Mouse (Mus musculus) liver, adult 2 months (tissue): ENCODE data around the gene Elmo2.

ENCODE experiments used
- CTCF ChIP-seq: fragments of 200-500 bp; IDR thresholded peaks from 2 replicates; pipeline ENCODE4 v1.5.1; 2011; ENCODE audit warnings: low read depth, low read length, control low read depth
- POLR2A ChIP-seq: fragments of 200-500 bp; IDR thresholded peaks from 2 replicates; pipeline ENCODE4 v1.6.1; 2011; ENCODE audit warnings: low read length, control low read depth; ENCODE audit not compliant: insufficient read depth; ENCODE audit errors: extremely low read depth

DNA sequence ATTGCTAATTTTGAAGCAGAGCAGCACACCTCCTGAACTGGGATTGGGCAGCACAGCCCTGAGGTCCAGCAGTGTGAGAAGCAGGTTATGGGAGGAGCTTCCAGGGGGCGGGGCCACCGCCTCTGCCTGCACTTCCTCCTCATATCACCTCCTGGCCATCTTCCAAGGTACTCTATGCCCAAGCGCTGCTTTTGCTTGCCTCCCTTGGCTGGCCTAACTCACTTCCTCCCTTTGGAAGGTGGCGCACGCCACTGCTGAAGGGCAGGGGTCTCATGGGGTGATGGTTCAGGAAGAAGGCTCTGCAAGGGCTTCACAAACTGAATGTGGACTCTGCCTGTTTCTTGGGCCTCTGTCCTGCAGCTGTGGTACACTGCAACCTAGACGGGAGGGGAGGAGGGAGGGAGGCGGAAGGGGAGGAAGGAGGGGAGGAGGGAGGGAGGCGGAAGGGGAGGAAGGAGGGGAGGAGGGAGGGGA is 40.8 kb upstream of the Elmo2 start:
- no peak for TF ChIP-seq POLR2A
- no peak for TF ChIP-seq CTCF
